Mouse (Mus musculus) lung, embryonic 14.5 days (tissue): ENCODE results near the gene Rasgef1b. TPM values are rescaled to one million over a fixed set of nuclear protein-coding genes. Genes with fewer than 3 reads are reported as not detected.

Experiments
- ATAC-seq: fragments of 200-750 bp; cut with Nextera tagmentation; 2 replicates; pipeline ENCODE4 v1.8.0; 2017; ENCODE audit warnings: mild to moderate bottlenecking, moderate TSS enrichment, moderate library complexity; ENCODE audit not compliant: insufficient read depth
- DNase-seq: peaks from one replicate; pipeline ENCODE4 v3.0.0-alpha.2; 2015
- H3K27ac ChIP-seq: fragments of 300-500 bp; sonication (generic); 2 replicates; pipeline ENCODE4 v1.5.1; 2014; ENCODE audit warnings: low read depth, mild to moderate bottlenecking, moderate library complexity
- H3K27me3 ChIP-seq: fragments of 300-500 bp; sonication (generic); 2 replicates; pipeline ENCODE4 v1.6.1; 2014; ENCODE audit warnings: low read length, control low read depth; ENCODE audit not compliant: insufficient read depth
- H3K36me3 ChIP-seq: fragments of 300-500 bp; sonication (generic); 2 replicates; pipeline ENCODE4 v1.6.1; 2014; ENCODE audit warnings: control low read depth; ENCODE audit not compliant: insufficient read depth
- H3K4me1 ChIP-seq: fragments of 300-500 bp; sonication (generic); 2 replicates; pipeline ENCODE4 v1.6.1; 2014; ENCODE audit warnings: antibody characterized with exemption, control low read depth; ENCODE audit not compliant: insufficient read depth
- H3K4me2 ChIP-seq: fragments of 300-500 bp; sonication (generic); 2 replicates; pipeline ENCODE4 v1.6.1; 2014; ENCODE audit warnings: mild to moderate bottlenecking
- H3K4me3 ChIP-seq: fragments of 300-500 bp; sonication (generic); 2 replicates; pipeline ENCODE4 v1.5.1; 2014; ENCODE audit warnings: low read depth, low read length
- H3K9ac ChIP-seq: fragments of 300-500 bp; sonication (generic); 2 replicates; pipeline ENCODE4 v1.6.1; 2014
- H3K9me3 ChIP-seq: fragments of 300-500 bp; sonication (generic); 2 replicates; pipeline ENCODE4 v1.6.1; 2016; ENCODE audit warnings: low read depth, low read length, control low read depth
- CTCF ChIP-seq: IDR thresholded peaks from 2 replicates; pipeline ENCODE4 v1.5.1; 2016; ENCODE audit warnings: antibody characterized with exemption, low read depth
- whole genome bisulfite sequencing: fragments of 180-500 bp; shearing (Covaris S2); extraction: QIAGEN DNeasy Blood & Tissue Kit; methylation state at CpG from one replicate; pipeline ENCODE4 v1.1.7; 2014; 5-methylcytosine and 5-hydroxymethylcytosine counted together
- polyA plus RNA-seq: library from polyadenylated mRNA; unstranded; fragments of >200 nt; fragmentation: Nextera tagmentation; extraction: Ambion mirVana; gene quantifications from 2 replicates; pipeline ENCODE4 v1.2.1, GENCODE M21; 2014

Gene Rasgef1b
- polyA plus RNA-seq, 1 experiment from 2014 or later: 15.9 TPM

DNA sequence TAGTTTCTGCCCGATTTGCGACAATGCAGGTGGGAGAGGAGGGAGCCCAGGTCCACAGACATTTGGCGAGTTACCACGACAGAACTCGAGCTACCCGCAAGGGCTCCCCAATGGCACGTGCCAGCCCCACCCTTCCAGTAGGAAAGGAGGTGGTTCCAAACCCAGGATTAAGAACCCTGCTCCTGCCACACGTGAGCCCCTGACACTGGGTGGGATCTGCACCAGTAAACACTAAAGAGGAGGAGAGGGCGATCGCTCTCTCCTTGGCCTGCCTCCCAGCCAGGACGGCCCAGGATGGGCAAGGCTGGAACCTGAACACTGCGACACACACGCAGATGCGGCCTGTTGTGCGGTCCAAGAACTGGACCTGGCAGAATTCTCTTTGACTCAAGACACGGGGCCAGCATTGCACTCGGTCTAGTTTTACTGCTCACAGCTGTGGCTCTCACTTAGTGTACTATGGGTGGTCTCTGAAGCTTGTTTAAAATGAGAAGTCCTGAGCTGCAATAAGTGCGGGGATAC lies 557 bp upstream of the Rasgef1b start:
- peak; percentile 70 for DNase-seq
- Histone ChIP-seq H3K9me3 (no peaks in the 10 kb centered on the region), H3K36me3 (no peaks in the 10 kb centered on the region), H3K4me1 (peaks cover 4% of the 10 kb centered on the region; the same call in 1 of the 2 replicates), H3K27ac (no peak overlapping the region), H3K4me3 (peak overlapping the region; percentile 31), H3K9ac (0 out of 2 replicates have a peak overlapping the region, but pooled peaks have one; percentile 34), H3K27me3 (peaks cover 10% of the 10 kb centered on the region; the same call in 1 of the 2 replicates), H3K4me2 (peak overlapping the region; percentile 98)
- WGBS: 2% methylated on average over 18 of the region's 18 CpGs
- ATAC-seq: peak; percentile 63
- TF ChIP-seq CTCF: no peak

DNA sequence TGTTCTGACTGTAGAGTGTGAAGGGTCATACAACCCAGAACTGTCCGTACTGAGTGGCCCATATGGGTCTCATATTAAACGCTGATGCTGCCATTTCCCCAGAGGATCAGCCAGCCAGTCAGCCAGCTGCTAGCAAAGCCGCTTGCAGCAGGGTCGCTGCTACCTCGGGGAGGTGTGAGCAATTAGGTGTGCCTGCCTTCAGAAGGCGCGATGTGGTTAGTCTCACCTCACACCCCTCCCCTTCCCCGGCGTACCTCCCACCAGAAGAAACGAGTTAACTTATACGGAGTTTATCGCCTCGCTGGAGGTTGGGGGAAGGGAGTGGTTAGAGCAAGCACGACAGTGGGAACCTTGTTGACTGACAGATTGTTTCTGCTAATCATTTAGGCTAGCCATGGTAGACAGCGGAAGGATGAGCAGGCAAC lies 826 bp downstream of the Rasgef1b start:
- 0% methylated on average over 15 of the region's 15 CpGs for WGBS
- Histone ChIP-seq H3K9ac (peak overlapping the region; percentile 57), H3K27me3 (peaks cover 10% of the 10 kb centered on the region; the same call in 1 of the 2 replicates), H3K36me3 (no peaks in the 10 kb centered on the region), H3K4me3 (peak overlapping the region; percentile 69), H3K4me1 (peaks cover 7% of the 10 kb centered on the region; the same call in 1 of the 2 replicates), H3K27ac (no peak overlapping the region), H3K4me2 (peak overlapping the region; percentile 98), H3K9me3 (no peaks in the 10 kb centered on the region)
- no peak for TF ChIP-seq CTCF
- ATAC-seq (no peak), DNase-seq (peak; percentile 33)

DNA sequence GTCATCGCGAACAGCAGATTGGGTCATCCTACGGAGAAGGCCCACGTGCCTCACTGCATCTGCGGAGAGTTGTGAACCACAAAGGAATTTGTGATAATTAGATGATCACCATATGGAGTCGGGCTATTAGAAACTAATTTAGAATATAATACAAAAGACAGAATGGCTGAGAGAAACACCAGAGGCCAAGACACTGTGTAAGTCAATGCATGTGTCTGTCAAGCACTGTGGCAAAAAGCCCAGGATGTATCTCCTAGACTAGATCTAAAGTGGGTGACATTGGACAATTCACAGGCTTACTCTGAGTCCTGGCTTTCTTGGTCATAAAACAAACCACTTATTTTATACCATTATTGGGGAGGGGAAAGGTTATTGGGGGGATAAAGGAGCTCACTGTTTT lies 4.9 kb downstream of the Rasgef1b start:
- DNase-seq (peak; percentile 96), ATAC-seq (peak; percentile 82)
- no peak overlapping the region for H3K4me2 ChIP-seq
- H3K4me1 ChIP-seq: peaks cover 6% of the 10 kb centered on the region; the same call in 1 of the 2 replicates
- no peaks in the 10 kb centered on the region for H3K9me3 ChIP-seq
- TF ChIP-seq CTCF: no peak
- H3K27ac ChIP-seq: no peak overlapping the region
- H3K27me3 ChIP-seq: peaks cover 4% of the 10 kb centered on the region; the same call in 1 of the 2 replicates
- 53% methylated on average over 6 of the region's 6 CpGs for WGBS
- H3K36me3 ChIP-seq: no peaks in the 10 kb centered on the region
- no peak overlapping the region for H3K4me3 ChIP-seq
- H3K9ac ChIP-seq: no peak overlapping the region

DNA sequence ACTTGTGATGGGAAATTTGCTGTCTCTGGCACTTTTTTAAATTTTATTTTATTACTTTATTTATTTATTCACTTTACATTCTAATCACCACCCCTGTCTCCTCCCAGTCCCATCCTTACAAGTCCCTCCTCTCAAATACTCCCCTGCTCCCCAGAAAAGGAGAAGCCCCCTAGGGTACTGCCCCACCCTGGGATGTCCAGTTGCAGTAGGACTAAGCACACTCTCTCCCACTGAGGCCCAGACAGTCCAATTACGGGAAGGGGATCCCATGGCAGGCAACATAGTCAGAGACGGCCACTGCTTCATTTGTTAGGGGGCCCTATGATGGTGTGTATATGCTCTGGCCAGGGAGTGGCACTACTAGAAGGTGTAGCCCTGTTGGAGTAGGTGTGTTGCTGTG lies 6.6 kb downstream of the Rasgef1b start:
- no peak for TF ChIP-seq CTCF
- Histone ChIP-seq H3K9ac (no peak overlapping the region), H3K27ac (no peak overlapping the region), H3K4me1 (peaks cover 9% of the 10 kb centered on the region; the same call in 1 of the 2 replicates), H3K4me3 (no peak overlapping the region), H3K4me2 (no peak overlapping the region), H3K27me3 (peaks cover 4% of the 10 kb centered on the region; the same call in 1 of the 2 replicates), H3K36me3 (no peaks in the 10 kb centered on the region), H3K9me3 (no peaks in the 10 kb centered on the region)
- no peak for ATAC-seq
- WGBS: 83% methylated on average over 2 of the region's 2 CpGs
- no peak for DNase-seq

DNA sequence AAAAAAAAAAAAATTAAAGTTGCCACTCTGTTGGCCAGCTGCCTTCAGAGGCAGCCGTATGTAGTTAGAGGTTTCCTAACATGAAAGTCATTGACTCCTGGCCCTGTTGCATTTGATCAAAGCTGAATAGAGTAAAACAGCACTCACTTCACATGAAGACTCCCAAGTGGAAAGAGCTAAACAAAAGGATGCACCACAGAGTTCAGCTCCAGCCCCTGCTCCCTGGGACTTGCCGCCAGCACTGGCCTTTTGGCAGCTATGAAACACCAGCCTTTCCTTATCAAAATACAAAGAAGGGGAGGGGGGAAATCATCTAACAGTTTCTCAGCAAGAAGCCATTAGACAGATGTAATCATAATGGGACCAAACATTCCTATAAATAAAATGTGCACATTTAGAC lies 8.3 kb downstream of the Rasgef1b start:
- DNase-seq (peak; percentile 76), ATAC-seq (no peak)
- TF ChIP-seq CTCF: no peak
- Histone ChIP-seq H3K4me2 (no peak overlapping the region), H3K36me3 (no peaks in the 10 kb centered on the region), H3K9ac (no peak overlapping the region), H3K4me3 (no peak overlapping the region), H3K27ac (no peak overlapping the region; the same call in 1 of the 2 replicates), H3K27me3 (no peaks in the 10 kb centered on the region), H3K4me1 (peaks cover 10% of the 10 kb centered on the region; the same call in 1 of the 2 replicates), H3K9me3 (no peaks in the 10 kb centered on the region)
- WGBS: 23% methylated on average over 2 of the region's 2 CpGs

DNA sequence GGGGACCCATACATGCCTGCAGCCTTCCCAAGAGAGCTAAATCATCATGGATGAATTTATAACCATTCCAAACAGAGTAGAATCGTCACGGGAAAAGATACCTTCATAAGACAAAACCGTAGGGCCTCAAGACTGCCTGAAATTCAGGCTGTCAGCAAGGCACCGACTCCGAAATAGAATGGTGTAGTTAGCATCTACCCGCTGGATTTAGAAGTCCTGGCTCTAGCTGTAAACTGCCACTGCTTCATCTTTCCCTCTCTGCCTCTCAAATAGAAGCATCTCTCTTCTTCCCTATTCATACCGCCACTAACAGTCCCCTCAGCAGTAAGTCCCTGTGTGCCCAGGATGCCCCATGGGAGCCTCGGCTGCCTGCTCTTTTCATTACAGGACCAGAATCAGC lies 10.9 kb downstream of the Rasgef1b start:
- H3K27me3 ChIP-seq: no peaks in the 10 kb centered on the region
- H3K9me3 ChIP-seq: no peaks in the 10 kb centered on the region
- no peak overlapping the region for H3K4me2 ChIP-seq
- DNase-seq: no peak
- no peak overlapping the region for H3K4me3 ChIP-seq
- no peak overlapping the region for H3K27ac ChIP-seq
- 75% methylated on average over 8 of the region's 8 CpGs for WGBS
- H3K36me3 ChIP-seq: no peaks in the 10 kb centered on the region
- ATAC-seq: no peak
- no peak overlapping the region for H3K9ac ChIP-seq
- no peak for TF ChIP-seq CTCF
- peaks cover 10% of the 10 kb centered on the region; the same call in 1 of the 2 replicates for H3K4me1 ChIP-seq

DNA sequence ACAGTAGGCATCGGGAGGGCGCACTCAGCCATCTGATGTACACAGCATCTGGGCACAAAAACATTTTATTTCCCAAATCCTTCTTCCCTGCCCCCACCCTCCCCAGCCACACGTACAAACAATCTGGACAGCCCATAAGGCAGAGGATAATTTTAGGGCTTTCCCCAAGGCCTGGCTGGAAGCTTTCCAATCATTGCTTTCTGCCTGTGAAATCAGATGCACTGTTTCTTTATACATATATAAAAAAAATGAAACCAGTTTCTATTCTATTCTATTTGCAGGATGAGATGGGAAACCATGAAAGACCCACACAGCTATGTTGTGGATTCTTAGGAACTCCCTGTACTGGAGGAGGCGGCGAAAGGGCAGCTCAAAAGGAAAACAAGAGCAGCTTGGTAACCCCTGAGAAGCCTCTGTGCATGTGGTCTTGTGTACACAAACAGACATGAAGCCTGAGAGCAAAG lies 13.6 kb downstream of the Rasgef1b start:
- ATAC-seq: peak; percentile 52; the same call in 1 of the 2 replicates

More for the DNA sequence above, 13.6 kb downstream of the Rasgef1b start:
- Histone ChIP-seq H3K4me3 (no peak overlapping the region), H3K9me3 (no peaks in the 10 kb centered on the region), H3K36me3 (no peaks in the 10 kb centered on the region), H3K27ac (no peak overlapping the region), H3K27me3 (no peaks in the 10 kb centered on the region), H3K4me1 (0 out of 2 replicates have a peak, but pooled peaks cover 6% of the 10 kb centered on the region), H3K4me2 (0 out of 2 replicates have a peak overlapping the region, but pooled peaks have one; percentile 10), H3K9ac (no peak overlapping the region; the same call in 1 of the 2 replicates)
- peak; percentile 85 for DNase-seq
- TF ChIP-seq CTCF: no peak
- 37% methylated on average over 5 of the region's 5 CpGs for WGBS
